Mouse (Mus musculus): Measurements from ENCODE around the gene Actg1.

DNA sequence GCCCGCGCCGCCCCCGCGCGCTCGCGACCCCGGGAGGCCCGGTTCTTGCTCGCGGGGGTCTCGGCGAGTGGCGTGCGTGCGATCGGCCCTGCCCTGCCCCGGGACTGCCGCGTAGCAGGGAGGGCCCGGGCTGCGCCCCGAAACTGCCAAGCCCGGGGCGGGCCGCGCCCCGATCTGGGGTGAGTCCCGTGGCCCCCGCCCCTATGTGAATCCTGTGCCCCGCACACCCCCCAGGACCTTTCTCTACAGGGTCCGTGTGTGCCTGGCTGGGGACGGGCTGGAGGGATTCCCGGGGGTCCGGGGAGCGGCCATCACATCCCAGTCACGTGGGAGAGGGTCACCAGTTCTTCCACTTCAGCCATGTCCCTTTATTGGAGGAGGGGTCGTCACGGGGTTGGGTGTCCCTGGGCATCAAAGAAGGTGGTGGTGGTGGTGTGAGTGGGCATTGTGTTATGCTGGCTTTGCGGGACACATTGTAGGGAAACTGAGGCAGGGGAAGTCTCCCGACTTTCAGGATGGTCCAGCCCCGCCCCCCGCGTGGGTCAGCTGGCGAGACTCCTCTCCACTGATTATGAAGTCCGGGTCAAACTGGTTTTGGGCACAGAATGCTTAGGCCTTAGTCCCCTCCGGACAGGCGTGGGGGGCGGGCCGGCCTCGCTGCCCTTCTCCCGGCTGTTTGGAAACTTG is 485 bp upstream of the Actg1 start:
- peak; percentile 80 for TF ChIP-seq USF1 (IDR thresholded peaks at IDR 0.05; ENCODE audit: low read depth)
- peak; percentile 32 for TF ChIP-seq POLR2A (IDR thresholded peaks at IDR 0.05; ENCODE audit: insufficient read length, low read depth)
- peak; percentile 53 for TF ChIP-seq POLR2AphosphoS2 (IDR thresholded peaks at IDR 0.05; ENCODE audit: insufficient read length, low read depth)
- no peak for TF ChIP-seq MYOD1 (IDR thresholded peaks at IDR 0.05; ENCODE audit: control insufficient read depth in 1 of 3, insufficient read length in 2 of 3, low read depth in 2 of 3)
- no peak for TF ChIP-seq E2F4 (IDR thresholded peaks at IDR 0.05; ENCODE audit: insufficient read depth)
- no peak for TF ChIP-seq MYOG (IDR thresholded peaks at IDR 0.05; ENCODE audit: control insufficient read depth in 1 of 3, insufficient read depth in 1 of 3, insufficient read length in 2 of 3, low read depth in 2 of 3)
- TF ChIP-seq MAX (IDR thresholded peaks at IDR 0.05; ENCODE audit: low read depth): no peak
- TF ChIP-seq TCF3 (IDR thresholded peaks at IDR 0.05; ENCODE audit: insufficient read length, low read depth): no peak
